Mouse (Mus musculus) ovary, adult 18-20 months (tissue): ENCODE measurements at regions not wholly inside any gene's neighbourhood (a gene's known extent, or its start where the extent isn't known, plus 50 kb on each side); places are given as distances from the start of the nearest gene placed in this dataset.

Experiments
- DNase-seq: peaks from one replicate; pipeline ENCODE4 v3.0.0; 2022; ENCODE audit warnings: low spot score, mixed read lengths

GRCm38 (mm10) chr7:64058282-64058872 lies 95.3 kb upstream of the Trpm1 start:
- DNase-seq = no peak

- DNase-seq = no peak
These were observed 95.8 kb upstream of the Trpm1 start for GRCm38 (mm10) chr7:64057873-64058272.

GRCm38 (mm10) chr7:64056498-64056897 lies 97.1 kb upstream of the Trpm1 start:
- DNase-seq = no peak

- no peak for DNase-seq
These were observed 98.6 kb upstream of the Trpm1 start for GRCm38 (mm10) chr7:64054996-64055395.

- no peak for DNase-seq
These were observed 99.9 kb upstream of the Trpm1 start for GRCm38 (mm10) chr7:64053766-64054165.

GRCm38 (mm10) chr7:64052400-64052799 lies 101.2 kb upstream of the Trpm1 start:
- DNase-seq = peak; percentile 42

GRCm38 (mm10) chr7:64050826-64051401 lies 102.7 kb upstream of the Trpm1 start:
- no peak for DNase-seq

- peak; percentile 47 for DNase-seq
These were observed 103.4 kb upstream of the Trpm1 start for GRCm38 (mm10) chr7:64050246-64050645.

- peak; percentile 39 for DNase-seq
These were observed 104.3 kb upstream of the Trpm1 start for GRCm38 (mm10) chr7:64049183-64049965.

- DNase-seq = peak; percentile 51
These were observed 105.0 kb upstream of the Trpm1 start for GRCm38 (mm10) chr7:64048452-64049182.

- no peak for DNase-seq
These were observed 105.8 kb upstream of the Trpm1 start for GRCm38 (mm10) chr7:64047831-64048230.

GRCm38 (mm10) chr7:64045292-64045691 lies 106.6 kb upstream of the Klf13 start:
- DNase-seq = no peak

GRCm38 (mm10) chr7:64042978-64043377 lies 104.3 kb upstream of the Klf13 start:
- DNase-seq = no peak

- no peak for DNase-seq
These were observed 102.6 kb upstream of the Klf13 start for GRCm38 (mm10) chr7:64041303-64041702.

GRCm38 (mm10) chr7:64040026-64040737 lies 101.5 kb upstream of the Klf13 start:
- no peak for DNase-seq

- no peak for DNase-seq
These were observed 99.1 kb upstream of the Klf13 start for GRCm38 (mm10) chr7:64037701-64038231.

GRCm38 (mm10) chr7:64036154-64036553 lies 97.4 kb upstream of the Klf13 start:
- no peak for DNase-seq

- no peak for DNase-seq
These were observed 96.4 kb upstream of the Klf13 start for GRCm38 (mm10) chr7:64035025-64035606.

- DNase-seq = no peak
These were observed 95.8 kb upstream of the Klf13 start for GRCm38 (mm10) chr7:64034493-64034892.

- no peak for DNase-seq
These were observed 94.7 kb upstream of the Klf13 start for GRCm38 (mm10) chr7:64033388-64033787.

- no peak for DNase-seq
These were observed 94.2 kb upstream of the Klf13 start for GRCm38 (mm10) chr7:64032921-64033354.
